Mouse (Mus musculus) skeletal muscle tissue, adult 2 months (tissue): ENCODE measurements around the gene Vrk3.
A peak's percentile ranks its signal among the peaks of the same experiment; 100 is the strongest.

Experiments
- DNase-seq: peaks from one replicate; pipeline ENCODE4 v3.0.0-alpha.2; 2012; ENCODE audit warnings: low read depth, low spot score

Gene Vrk3

DNA sequence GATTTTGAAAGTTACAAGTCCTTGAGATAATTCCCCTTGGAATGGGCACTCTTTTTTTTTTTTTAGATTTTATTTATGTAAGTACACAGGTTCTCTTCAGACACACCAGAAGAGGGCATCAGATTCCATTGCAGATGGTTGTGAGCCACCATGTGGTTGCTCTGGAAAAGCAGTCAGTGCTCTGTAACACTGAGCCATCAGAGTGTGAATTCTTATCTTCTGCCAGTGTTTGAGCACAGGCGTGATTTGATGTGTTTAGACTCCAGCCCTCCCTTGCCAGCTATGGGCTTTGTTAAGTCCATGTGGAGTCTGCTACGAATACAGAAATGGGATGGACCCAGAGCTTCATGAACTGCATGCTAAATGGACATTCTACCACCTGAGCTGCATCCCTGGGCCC is 70.0 kb downstream of the Vrk3 start:
- DNase-seq: no peak

- DNase-seq: no peak
Measured at GRCm38 (mm10) chr7:44818751-44819235, 70.6 kb downstream of the Vrk3 start.

- DNase-seq: no peak
Measured at GRCm38 (mm10) chr7:44819391-44819790, 71.2 kb downstream of the Vrk3 start.

DNA sequence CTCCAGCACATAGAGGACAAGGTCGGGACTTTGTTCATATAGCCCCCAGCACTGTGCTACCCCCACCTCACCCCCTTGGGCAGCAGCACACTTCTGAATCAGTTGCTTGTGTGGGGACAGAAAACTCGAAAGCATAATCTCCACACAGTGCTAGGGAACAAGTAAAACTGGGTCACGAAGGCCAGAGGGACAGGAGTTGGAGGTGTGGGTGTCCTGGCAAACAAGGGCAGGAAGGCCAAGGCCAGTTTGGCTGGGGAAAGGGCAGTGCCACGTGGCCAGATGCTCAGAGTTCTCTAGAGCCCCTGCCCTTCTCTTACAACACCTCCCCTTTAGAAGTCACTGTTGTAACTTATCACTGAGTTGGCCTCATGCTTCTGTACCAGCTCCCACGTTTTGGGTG is 71.7 kb downstream of the Vrk3 start:
- peak; percentile 20 for DNase-seq

DNA sequence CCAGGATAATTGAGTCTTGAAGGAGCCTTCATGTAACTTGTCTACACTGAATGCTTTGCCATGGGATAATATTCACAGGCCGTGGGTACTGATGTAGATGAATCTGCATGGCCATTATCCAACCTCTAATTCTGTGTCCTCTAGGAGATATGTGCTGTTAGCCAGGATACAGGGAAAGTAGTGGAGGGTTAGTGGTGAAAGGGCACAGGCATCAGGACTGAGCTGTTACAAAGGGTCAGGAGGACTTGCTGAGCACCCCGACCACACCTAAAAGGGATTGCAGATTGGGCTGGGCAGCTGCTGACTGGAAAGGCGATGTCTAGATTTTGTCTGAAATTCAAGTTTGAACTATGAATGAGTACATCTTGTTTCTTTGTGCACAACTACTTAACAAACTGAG is 72.3 kb downstream of the Vrk3 start:
- DNase-seq: peak; percentile 1

GRCm38 (mm10) chr7:44821666-44822448 is 73.6 kb downstream of the Vrk3 start:
- peak; percentile 7 for DNase-seq

DNA sequence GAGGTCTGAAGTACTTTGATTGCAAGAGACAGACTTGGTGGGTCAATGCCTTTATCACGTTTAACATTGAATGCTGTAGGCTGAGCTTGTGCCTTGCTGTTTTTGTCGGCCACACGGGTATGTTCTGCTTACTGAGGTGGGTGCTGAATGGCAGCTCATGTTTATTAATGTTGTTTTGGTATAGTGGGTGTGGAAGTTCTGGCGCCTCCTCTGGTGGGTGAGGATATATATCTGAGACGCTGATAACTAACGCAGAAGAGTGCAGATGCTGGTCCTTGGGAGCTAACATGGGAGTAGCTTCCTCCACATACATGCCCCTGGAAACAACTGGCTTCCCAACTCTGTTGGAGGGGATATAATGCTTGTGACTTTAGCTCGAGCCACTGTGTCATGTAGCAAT is 75.2 kb downstream of the Vrk3 start:
- no peak for DNase-seq

DNA sequence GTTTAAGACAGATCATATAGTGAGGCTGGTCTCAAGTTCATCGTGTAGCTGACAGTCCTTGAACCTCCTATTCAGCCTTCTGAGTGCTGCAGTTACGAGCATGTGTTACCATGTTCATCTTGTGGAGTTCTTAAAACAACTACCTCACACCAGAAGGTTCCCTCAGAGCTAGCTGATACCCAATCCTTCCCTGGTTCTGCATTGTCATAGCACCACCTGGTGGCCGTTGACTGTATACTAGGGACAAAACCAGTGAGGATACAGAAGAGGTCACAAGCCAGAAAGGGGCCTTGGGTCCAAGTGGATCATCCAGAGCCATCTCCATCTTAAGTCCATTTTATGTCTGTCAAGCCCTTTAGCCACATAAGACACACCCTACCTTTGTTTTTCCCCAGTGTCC is 76.7 kb downstream of the Vrk3 start:
- DNase-seq: peak; percentile 70

GRCm38 (mm10) chr7:44826771-44827170 is 78.6 kb downstream of the Vrk3 start:
- DNase-seq: no peak
